Mouse (Mus musculus): ENCODE data around the gene Naa40. TPM values are rescaled to one million over a fixed set of nuclear protein-coding genes. Genes with fewer than 3 reads are reported as not detected.

Naa40 gene
- 58.1 TPM in 2 replicates for polyA plus RNA-seq (2015; fragmentation: Nextera tagmentation; extraction: Ambion mirVana)

- Histone ChIP-seq H3K9me3 (no peaks in the 10 kb centered on the region), H3K9ac (peak within 1 kb of the TSS; percentile 86), H3K4me3 (peak within 1 kb of the TSS; percentile 73), H3K27me3 (no peaks in the 10 kb centered on the region), H3K4me1 (replicated peaks) (peaks cover 42% of the 10 kb centered on the region), H3K27ac (replicated peaks) (peak within 1 kb of the TSS; percentile 88), H3K4me2 (peak within 1 kb of the TSS; percentile 87), H3K36me3 (no peaks in the 10 kb centered on the region; the same call in 1 of the 2 replicates)
- 1% methylated on average over 77 of the region's 80 CpGs for WGBS
- peak; percentile 97 for ATAC-seq (ENCODE audit: low read depth)
Observed at GRCm38 (mm10) chr19:7240782-7241690, at the start of gene Naa40. TSS of gene Naa40 (minus strand) at chr19:7241183.

DNA sequence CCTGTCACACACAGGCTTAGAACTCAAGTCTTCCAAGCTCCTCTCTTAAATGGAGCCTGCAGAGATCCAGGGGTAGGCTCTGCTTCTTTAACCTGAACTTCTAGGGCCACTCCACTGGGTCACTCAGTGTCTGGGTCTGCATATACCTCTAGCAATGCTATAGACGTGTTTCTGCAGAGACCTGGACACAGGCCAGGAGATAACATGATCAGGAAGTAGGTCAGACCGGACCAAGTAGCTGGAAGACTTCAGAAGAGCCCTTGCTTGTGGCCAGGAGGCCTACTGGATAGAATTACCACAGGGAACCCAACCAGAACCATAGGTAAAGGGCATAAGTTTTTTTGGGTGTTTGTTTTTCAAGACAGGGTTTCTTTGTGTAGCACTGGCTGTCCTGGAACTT is 48.8 kb upstream of the Naa40 start:
- Histone ChIP-seq H3K9ac (no peak overlapping the region), H3K27ac (replicated peaks) (no peak overlapping the region), H3K27me3 (no peaks in the 10 kb centered on the region), H3K4me2 (no peak overlapping the region), H3K9me3 (no peaks in the 10 kb centered on the region), H3K4me1 (replicated peaks) (peaks cover 33% of the 10 kb centered on the region), H3K36me3 (peaks cover 43% of the 10 kb centered on the region), H3K4me3 (no peak overlapping the region)
- WGBS = 86% methylated on average over 2 of the region's 2 CpGs
- no peak for ATAC-seq (ENCODE audit: low read depth)

GRCm38 (mm10) chr19:7288288-7288687 is 47.3 kb upstream of the Naa40 start:
- WGBS = 89% methylated on average over 3 of the region's 3 CpGs
- H3K4me3 ChIP-seq = no peak overlapping the region
- no peak overlapping the region for H3K27ac ChIP-seq (replicated peaks)
- no peaks in the 10 kb centered on the region for H3K27me3 ChIP-seq
- no peaks in the 10 kb centered on the region for H3K9me3 ChIP-seq
- ATAC-seq (ENCODE audit: low read depth) = no peak
- no peak overlapping the region for H3K9ac ChIP-seq
- H3K36me3 ChIP-seq = peaks cover 58% of the 10 kb centered on the region
- H3K4me1 ChIP-seq (replicated peaks) = peaks cover 18% of the 10 kb centered on the region
- no peak overlapping the region for H3K4me2 ChIP-seq

- Histone ChIP-seq H3K36me3 (peaks cover 74% of the 10 kb centered on the region), H3K27ac (replicated peaks) (no peak overlapping the region), H3K9ac (no peak overlapping the region), H3K4me1 (replicated peaks) (peaks cover 3% of the 10 kb centered on the region; the same call in 1 of the 2 replicates), H3K4me2 (no peak overlapping the region), H3K4me3 (no peak overlapping the region), H3K9me3 (no peaks in the 10 kb centered on the region), H3K27me3 (no peaks in the 10 kb centered on the region)
- no peak for ATAC-seq (ENCODE audit: low read depth)
- WGBS = 92% methylated on average over 12 of the region's 12 CpGs
Observed at GRCm38 (mm10) chr19:7286563-7287315, 45.8 kb upstream of the Naa40 start.

- no peak for ATAC-seq (ENCODE audit: low read depth)
- no peak overlapping the region for H3K4me2 ChIP-seq
- H3K27ac ChIP-seq (replicated peaks) = no peak overlapping the region
- WGBS = 85% methylated on average over 18 of the region's 18 CpGs
- peak overlapping the region; percentile 18; the same call in 1 of the 2 replicates for H3K9ac ChIP-seq
- H3K36me3 ChIP-seq = peaks cover 98% of the 10 kb centered on the region
- H3K27me3 ChIP-seq = no peaks in the 10 kb centered on the region
- H3K4me3 ChIP-seq = no peak overlapping the region
- peaks cover 34% of the 10 kb centered on the region for H3K4me1 ChIP-seq (replicated peaks)
- no peaks in the 10 kb centered on the region for H3K9me3 ChIP-seq
Observed at GRCm38 (mm10) chr19:7280557-7281330, 39.8 kb upstream of the Naa40 start.

DNA sequence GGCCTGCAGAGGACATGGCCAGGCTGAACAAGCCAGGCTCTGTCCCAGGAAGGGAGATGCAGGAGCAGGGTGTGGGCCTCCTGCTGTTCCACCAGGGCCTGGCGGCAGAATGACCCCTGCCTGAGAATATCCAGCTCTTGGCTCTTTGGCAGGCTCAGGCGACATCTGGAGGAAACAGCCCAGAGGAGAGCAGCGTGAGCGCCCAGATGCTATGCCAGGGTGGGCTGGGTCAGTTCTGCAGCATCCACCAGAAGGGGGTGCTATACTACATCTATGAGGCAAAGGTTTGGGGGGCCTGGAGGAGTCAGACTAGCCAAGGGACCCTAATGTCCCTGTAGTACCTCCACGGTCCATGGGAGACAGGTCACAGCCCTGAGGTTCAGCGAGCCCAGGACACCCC is 38.1 kb upstream of the Naa40 start:
- Histone ChIP-seq H3K27me3 (no peaks in the 10 kb centered on the region), H3K9me3 (no peaks in the 10 kb centered on the region), H3K36me3 (peaks cover 96% of the 10 kb centered on the region), H3K4me2 (no peak overlapping the region), H3K4me1 (replicated peaks) (peaks cover 51% of the 10 kb centered on the region), H3K4me3 (no peak overlapping the region), H3K9ac (peak overlapping the region; percentile 27), H3K27ac (replicated peaks) (peak overlapping the region; percentile 89)
- 37% methylated on average over 6 of the region's 6 CpGs for WGBS
- ATAC-seq (ENCODE audit: low read depth) = peak; percentile 21

GRCm38 (mm10) chr19:7278200-7278906 is 37.4 kb upstream of the Naa40 start:
- ATAC-seq (ENCODE audit: low read depth) = no peak
- peak overlapping the region; percentile 89 for H3K27ac ChIP-seq (replicated peaks)
- H3K9ac ChIP-seq = peak overlapping the region; percentile 27
- peaks cover 96% of the 10 kb centered on the region for H3K36me3 ChIP-seq
- no peak overlapping the region for H3K4me3 ChIP-seq
- H3K27me3 ChIP-seq = no peaks in the 10 kb centered on the region
- WGBS = 68% methylated on average over 6 of the region's 6 CpGs
- H3K4me2 ChIP-seq = no peak overlapping the region
- H3K9me3 ChIP-seq = no peaks in the 10 kb centered on the region
- H3K4me1 ChIP-seq (replicated peaks) = peaks cover 54% of the 10 kb centered on the region

GRCm38 (mm10) chr19:7276796-7277195 is 35.8 kb upstream of the Naa40 start:
- Histone ChIP-seq H3K27ac (replicated peaks) (peak overlapping the region; percentile 89), H3K4me3 (no peak overlapping the region), H3K4me1 (replicated peaks) (peaks cover 60% of the 10 kb centered on the region), H3K27me3 (no peaks in the 10 kb centered on the region), H3K4me2 (no peak overlapping the region), H3K9me3 (no peaks in the 10 kb centered on the region), H3K36me3 (peaks cover 96% of the 10 kb centered on the region), H3K9ac (peak overlapping the region; percentile 51)
- no peak for ATAC-seq (ENCODE audit: low read depth)
- WGBS = 71% methylated on average over 7 of the region's 7 CpGs

DNA sequence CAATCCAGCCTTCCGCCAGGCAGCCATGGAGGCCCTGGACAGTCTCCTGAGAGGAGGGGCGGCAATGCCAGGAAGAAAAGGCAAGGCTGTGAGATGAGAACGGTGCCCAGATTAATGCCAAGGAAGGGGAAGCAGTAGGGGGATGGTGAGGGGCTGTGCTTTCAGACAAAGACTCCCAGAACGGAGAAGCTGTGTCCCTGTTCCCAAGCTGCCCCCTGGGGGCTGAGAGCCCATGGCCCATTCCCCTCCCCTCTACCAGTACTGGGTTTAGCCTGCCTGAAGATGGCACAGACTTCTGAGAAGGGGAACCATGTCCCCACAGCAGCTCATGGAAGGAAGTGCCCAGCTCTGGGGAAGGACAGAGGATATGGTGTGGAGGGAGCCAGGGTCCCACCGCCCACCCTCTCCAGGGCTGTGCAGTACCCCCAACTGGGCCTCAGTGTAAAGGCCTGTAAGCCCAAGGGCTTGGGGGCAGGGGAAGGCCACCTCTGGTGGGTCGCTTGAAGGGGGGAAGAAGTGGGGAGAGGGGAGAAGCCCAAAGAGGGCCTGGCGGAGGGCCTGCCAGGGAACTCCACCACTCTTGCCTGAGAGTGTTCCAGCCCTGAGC is 35.2 kb upstream of the Naa40 start:
- peaks cover 96% of the 10 kb centered on the region for H3K36me3 ChIP-seq
- peak; percentile 20 for ATAC-seq (ENCODE audit: low read depth)
- H3K4me2 ChIP-seq = peak overlapping the region; percentile 16; the same call in 1 of the 2 replicates
- WGBS = 36% methylated on average over 7 of the region's 7 CpGs
- peaks cover 67% of the 10 kb centered on the region for H3K4me1 ChIP-seq (replicated peaks)
- H3K9ac ChIP-seq = peak overlapping the region; percentile 51
- no peaks in the 10 kb centered on the region for H3K27me3 ChIP-seq
- no peaks in the 10 kb centered on the region for H3K9me3 ChIP-seq
- H3K4me3 ChIP-seq = no peak overlapping the region
- H3K27ac ChIP-seq (replicated peaks) = peak overlapping the region; percentile 89

- H3K9ac ChIP-seq = peak overlapping the region; percentile 43
- peaks cover 76% of the 10 kb centered on the region for H3K4me1 ChIP-seq (replicated peaks)
- 0 out of 2 replicates have a peak overlapping the region, but pooled peaks have one; percentile 9 for H3K4me2 ChIP-seq
Observed at GRCm38 (mm10) chr19:7275131-7275789, 34.3 kb upstream of the Naa40 start.

More at GRCm38 (mm10) chr19:7275131-7275789, 34.3 kb upstream of the Naa40 start:
- Histone ChIP-seq H3K27me3 (no peaks in the 10 kb centered on the region), H3K36me3 (peaks cover 96% of the 10 kb centered on the region), H3K4me3 (no peak overlapping the region), H3K9me3 (no peaks in the 10 kb centered on the region), H3K27ac (replicated peaks) (peak overlapping the region; percentile 89)
- WGBS = 53% methylated on average over 7 of the region's 7 CpGs
- no peak for ATAC-seq (ENCODE audit: low read depth)
